Mouse (Mus musculus): ENCODE measurements around the gene Ucp1.
"Not testable (repeated sequence)": the region's sequence is repeated elsewhere in the genome, so short reads cannot be mapped to it uniquely, and the experiment has no call there.

Ucp1 gene

GRCm38 (mm10) chr8:83290176-83290575 lies at the start of gene Ucp1:
Gene Ucp1, plus strand, starts transcription at chr8:83290352.
- DNase-seq, result no peak

- DNase-seq, result no peak
These were observed 46.0 kb upstream of the Ucp1 start for GRCm38 (mm10) chr8:83244151-83244550.

GRCm38 (mm10) chr8:83250858-83251257 lies 39.3 kb upstream of the Ucp1 start:
- no peak for DNase-seq

- DNase-seq, result no peak
These were observed 38.5 kb upstream of the Ucp1 start for GRCm38 (mm10) chr8:83251362-83252246.

- DNase-seq, result no peak
These were observed 37.4 kb upstream of the Ucp1 start for GRCm38 (mm10) chr8:83252791-83253190.

GRCm38 (mm10) chr8:83257631-83258030 lies 32.5 kb upstream of the Ucp1 start:
- no peak for DNase-seq

- DNase-seq, result peak; percentile 23
These were observed 29.5 kb upstream of the Ucp1 start for GRCm38 (mm10) chr8:83260418-83261215.

GRCm38 (mm10) chr8:83271172-83271571 lies 19.0 kb upstream of the Ucp1 start:
- DNase-seq, result no peak

- no peak for DNase-seq
These were observed 17.7 kb upstream of the Ucp1 start for GRCm38 (mm10) chr8:83272464-83272863.

GRCm38 (mm10) chr8:83274470-83274869 lies 15.7 kb upstream of the Ucp1 start:
- no peak for DNase-seq

- no peak for DNase-seq
These were observed 11.7 kb upstream of the Ucp1 start for GRCm38 (mm10) chr8:83278431-83278830.

- DNase-seq, result no peak
These were observed 4.8 kb upstream of the Ucp1 start for GRCm38 (mm10) chr8:83285391-83285790.

- DNase-seq, result no peak
These were observed 7.2 kb downstream of the Ucp1 start for GRCm38 (mm10) chr8:83297375-83297774.

GRCm38 (mm10) chr8:83300135-83300534 lies 10.0 kb downstream of the Ucp1 start:
- DNase-seq, result no peak

- no peak for DNase-seq
These were observed 14.8 kb downstream of the Ucp1 start for GRCm38 (mm10) chr8:83304946-83305345.

GRCm38 (mm10) chr8:83309836-83310235 lies 19.7 kb downstream of the Ucp1 start:
- DNase-seq, result no peak

GRCm38 (mm10) chr8:83315084-83315483 lies 24.9 kb downstream of the Ucp1 start:
- not testable (repeated sequence) for DNase-seq

GRCm38 (mm10) chr8:83315691-83316090 lies 25.5 kb downstream of the Ucp1 start:
- DNase-seq, result no peak

GRCm38 (mm10) chr8:83320543-83320942 lies 30.4 kb downstream of the Ucp1 start:
- no peak for DNase-seq

GRCm38 (mm10) chr8:83322374-83322773 lies 32.2 kb downstream of the Ucp1 start:
- no peak for DNase-seq

- no peak for DNase-seq
These were observed 32.9 kb downstream of the Ucp1 start for GRCm38 (mm10) chr8:83323056-83323455.

- no peak for DNase-seq
These were observed 37.7 kb downstream of the Ucp1 start for GRCm38 (mm10) chr8:83327889-83328288.

- peak; percentile 21 for DNase-seq
These were observed 41.4 kb downstream of the Ucp1 start for GRCm38 (mm10) chr8:83331567-83331898.
